Mouse (Mus musculus): ENCODE results near the gene Atxn3. TPM values are rescaled to one million over a fixed set of nuclear protein-coding genes. Genes with fewer than 3 reads are reported as not detected.
A peak's percentile ranks its signal among the peaks of the same experiment; 100 is the strongest.

The Atxn3 gene
- polyA plus RNA-seq (2012; rRNA removed): 2.4 and 3.0 TPM in 2 replicates

- H3K4me1 ChIP-seq (ENCODE audit: control insufficient read depth, insufficient read depth, insufficient read length): peaks cover 12% of the 10 kb centered on the region; the same call in 1 of the 2 replicates
- peak within 1 kb of the TSS; percentile 85 for H3K27ac ChIP-seq (ENCODE audit: insufficient read depth, low read length)
- DNase-seq (ENCODE audit: low read depth in 1 of 2, low spot score in 2 of 2): peak; percentile 93 to 98
- peak within 1 kb of the TSS; percentile 80 for H3K4me3 ChIP-seq (ENCODE audit: extremely low read depth, insufficient read depth, insufficient read length)
- WGBS: under 1% methylated on average over 48 of the region's 54 CpGs
- peak; percentile 64; the same call in 1 of the 2 replicates for TF ChIP-seq CTCF (IDR thresholded peaks at IDR 0.05; ENCODE audit: extremely low read depth, insufficient read depth, insufficient read length, insufficient replicate concordance)
- TF ChIP-seq POLR2A (IDR thresholded peaks at IDR 0.05; ENCODE audit: low read depth, low read length): no peak
- no peaks in the 10 kb centered on the region for H3K36me3 ChIP-seq (ENCODE audit: control insufficient read depth, insufficient read depth, low read length)
- H3K27me3 ChIP-seq (ENCODE audit: control insufficient read depth, insufficient read depth, low read length): no peaks in the 10 kb centered on the region
Measured at GRCm38 (mm10) chr12:101957942-101958544, at the start of gene Atxn3. Gene Atxn3, minus strand, starts transcription at chr12:101958246.

- H3K4me1 ChIP-seq (ENCODE audit: control insufficient read depth, insufficient read depth, insufficient read length): no peaks in the 10 kb centered on the region
- no peak for DNase-seq (ENCODE audit: low read depth in 1 of 2, low spot score in 2 of 2)
- WGBS: 97% methylated on average over 11 of the region's 11 CpGs
- no peak for TF ChIP-seq CTCF (IDR thresholded peaks at IDR 0.05; ENCODE audit: extremely low read depth, insufficient read depth, insufficient read length, insufficient replicate concordance)
- H3K27ac ChIP-seq (ENCODE audit: insufficient read depth, low read length): no peak overlapping the region
- H3K4me3 ChIP-seq (ENCODE audit: extremely low read depth, insufficient read depth, insufficient read length): no peak overlapping the region
- H3K36me3 ChIP-seq (ENCODE audit: control insufficient read depth, insufficient read depth, low read length): peaks cover 61% of the 10 kb centered on the region
- no peaks in the 10 kb centered on the region for H3K27me3 ChIP-seq (ENCODE audit: control insufficient read depth, insufficient read depth, low read length)
Measured at GRCm38 (mm10) chr12:102000785-102001184, 42.7 kb upstream of the Atxn3 start.

- Histone ChIP-seq H3K27me3 (ENCODE audit: control insufficient read depth, insufficient read depth, low read length) (no peaks in the 10 kb centered on the region), H3K36me3 (ENCODE audit: control insufficient read depth, insufficient read depth, low read length) (peaks cover 53% of the 10 kb centered on the region), H3K4me3 (ENCODE audit: extremely low read depth, insufficient read depth, insufficient read length) (no peak overlapping the region), H3K4me1 (ENCODE audit: control insufficient read depth, insufficient read depth, insufficient read length) (no peaks in the 10 kb centered on the region), H3K27ac (ENCODE audit: insufficient read depth, low read length) (no peak overlapping the region)
- DNase-seq (ENCODE audit: low read depth in 1 of 2, low spot score in 2 of 2): no peak
- no peak for TF ChIP-seq CTCF (IDR thresholded peaks at IDR 0.05; ENCODE audit: extremely low read depth, insufficient read depth, insufficient read length, insufficient replicate concordance)
- no peak for TF ChIP-seq POLR2A (IDR thresholded peaks at IDR 0.05; ENCODE audit: low read depth, low read length)
- WGBS: 82% methylated on average over 5 of the region's 5 CpGs
Measured at GRCm38 (mm10) chr12:101998929-101999328, 40.9 kb upstream of the Atxn3 start.

- no peak for TF ChIP-seq CTCF (IDR thresholded peaks at IDR 0.05; ENCODE audit: extremely low read depth, insufficient read depth, insufficient read length, insufficient replicate concordance)
- TF ChIP-seq POLR2A (IDR thresholded peaks at IDR 0.05; ENCODE audit: low read depth, low read length): no peak
- 67% methylated on average over 8 of the region's 8 CpGs for WGBS
- no peaks in the 10 kb centered on the region for H3K4me1 ChIP-seq (ENCODE audit: control insufficient read depth, insufficient read depth, insufficient read length)
- peak in 1 of 2 experiments; percentile 21 for DNase-seq (ENCODE audit: low read depth in 1 of 2, low spot score in 2 of 2)
- H3K36me3 ChIP-seq (ENCODE audit: control insufficient read depth, insufficient read depth, low read length): peaks cover 48% of the 10 kb centered on the region
- no peaks in the 10 kb centered on the region for H3K27me3 ChIP-seq (ENCODE audit: control insufficient read depth, insufficient read depth, low read length)
- H3K27ac ChIP-seq (ENCODE audit: insufficient read depth, low read length): no peak overlapping the region
- no peak overlapping the region for H3K4me3 ChIP-seq (ENCODE audit: extremely low read depth, insufficient read depth, insufficient read length)
Measured at GRCm38 (mm10) chr12:101994576-101995467, 36.8 kb upstream of the Atxn3 start.

- 90% methylated on average over 6 of the region's 6 CpGs for WGBS
- Histone ChIP-seq H3K36me3 (ENCODE audit: control insufficient read depth, insufficient read depth, low read length) (peaks cover 53% of the 10 kb centered on the region), H3K27me3 (ENCODE audit: control insufficient read depth, insufficient read depth, low read length) (no peaks in the 10 kb centered on the region), H3K4me3 (ENCODE audit: extremely low read depth, insufficient read depth, insufficient read length) (no peak overlapping the region), H3K27ac (ENCODE audit: insufficient read depth, low read length) (no peak overlapping the region), H3K4me1 (ENCODE audit: control insufficient read depth, insufficient read depth, insufficient read length) (no peaks in the 10 kb centered on the region)
- TF ChIP-seq POLR2A (IDR thresholded peaks at IDR 0.05; ENCODE audit: low read depth, low read length) (no peak), CTCF (IDR thresholded peaks at IDR 0.05; ENCODE audit: extremely low read depth, insufficient read depth, insufficient read length, insufficient replicate concordance) (no peak)
- DNase-seq (ENCODE audit: low read depth in 1 of 2, low spot score in 2 of 2): no peak
Measured at GRCm38 (mm10) chr12:101987659-101988058, 29.6 kb upstream of the Atxn3 start.

GRCm38 (mm10) chr12:101985110-101985509 is 27.1 kb upstream of the Atxn3 start:
- peaks cover 3% of the 10 kb centered on the region for H3K4me1 ChIP-seq (ENCODE audit: control insufficient read depth, insufficient read depth, insufficient read length)
- H3K27me3 ChIP-seq (ENCODE audit: control insufficient read depth, insufficient read depth, low read length): no peaks in the 10 kb centered on the region
- TF ChIP-seq POLR2A (IDR thresholded peaks at IDR 0.05; ENCODE audit: low read depth, low read length) (no peak), CTCF (IDR thresholded peaks at IDR 0.05; ENCODE audit: extremely low read depth, insufficient read depth, insufficient read length, insufficient replicate concordance) (no peak)
- no peak overlapping the region for H3K27ac ChIP-seq (ENCODE audit: insufficient read depth, low read length)
- H3K4me3 ChIP-seq (ENCODE audit: extremely low read depth, insufficient read depth, insufficient read length): no peak overlapping the region
- 23% methylated on average over 3 of the region's 3 CpGs for WGBS
- DNase-seq (ENCODE audit: low read depth in 1 of 2, low spot score in 2 of 2): no peak
- H3K36me3 ChIP-seq (ENCODE audit: control insufficient read depth, insufficient read depth, low read length): peaks cover 42% of the 10 kb centered on the region
